Mouse (Mus musculus) embryonic fibroblast, embryonic 13.5 days (primary cell): ENCODE data around the gene Rapgef6. TPM values are rescaled to one million over a fixed set of nuclear protein-coding genes. Genes with fewer than 3 reads are reported as not detected.

ENCODE experiments used
- H3K27ac ChIP-seq: 2 replicates; pipeline ENCODE4 v1.5.1; 2012; ENCODE audit warnings: low read length, control low read depth, inconsistent platforms; ENCODE audit not compliant: insufficient read depth
- H3K4me1 ChIP-seq: 2 replicates; pipeline ENCODE4 v1.6.1; 2011; ENCODE audit warnings: low read length; ENCODE audit not compliant: control insufficient read depth, insufficient read depth
- H3K4me3 ChIP-seq: 2 replicates; pipeline ENCODE4 v1.5.1; 2011; ENCODE audit warnings: mild to moderate bottlenecking, control low read depth, low read length; ENCODE audit not compliant: insufficient read depth
- CTCF ChIP-seq: IDR thresholded peaks from 2 replicates; pipeline ENCODE4 v1.5.1; 2011; ENCODE audit warnings: mild to moderate bottlenecking, control low read depth, low read length, moderate library complexity, borderline replicate concordance; ENCODE audit not compliant: insufficient read depth
- POLR2A ChIP-seq: IDR thresholded peaks from 2 replicates; pipeline ENCODE4 v1.6.1; 2011; ENCODE audit warnings: low read depth, mild to moderate bottlenecking, control low read depth, low read length, moderate library complexity
- polyA plus RNA-seq: library from polyadenylated mRNA; stranded (reverse); fragments of >200 nt; gene quantifications from 2 replicates; pipeline ENCODE4 v1.2.4, GENCODE M21; 2011; ENCODE audit warnings: low read depth; ENCODE audit not compliant: missing spikeins, insufficient read length

The Rapgef6 gene
- polyA plus RNA-seq, 1 experiment: 20.7 TPM

DNA sequence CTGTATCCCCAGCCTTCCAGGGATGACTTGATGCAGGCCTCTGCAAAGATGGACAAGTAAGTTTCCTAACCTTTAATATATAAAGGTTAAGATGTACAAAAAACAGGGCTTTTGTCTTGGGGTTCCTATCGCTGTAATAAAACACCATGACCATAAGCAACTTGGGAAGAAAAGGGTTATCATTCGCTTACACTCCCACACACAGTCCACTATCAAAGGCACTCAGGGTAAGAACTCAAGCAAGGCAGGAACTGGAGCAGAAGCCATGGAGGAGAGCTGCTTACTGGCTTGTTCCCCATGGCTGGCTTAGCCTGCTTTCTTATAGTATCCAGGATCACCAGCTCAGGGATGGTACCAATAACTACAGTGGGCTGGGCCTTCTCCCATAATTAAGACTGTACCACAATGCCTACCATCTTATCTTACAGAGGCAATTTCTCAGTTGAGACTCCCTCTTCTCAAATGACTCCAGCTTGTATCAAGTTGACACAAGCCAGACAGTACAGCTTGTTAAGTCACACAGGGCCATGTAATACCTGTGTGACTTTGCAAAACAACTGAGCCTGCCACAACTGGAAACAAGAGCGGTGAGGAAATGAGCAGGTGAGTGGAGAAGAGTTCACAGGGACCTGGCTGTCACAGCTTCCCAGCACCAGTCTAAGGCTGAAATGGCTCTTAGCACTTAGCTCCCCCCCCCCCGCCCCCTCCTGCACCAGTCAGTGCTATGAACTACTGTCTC is 216.5 kb downstream of the Rapgef6 start:
- no peak for TF ChIP-seq POLR2A
- TF ChIP-seq CTCF: no peak
- no peak overlapping the region for H3K27ac ChIP-seq
- H3K4me3 ChIP-seq: no peak overlapping the region
- no peaks in the 10 kb centered on the region for H3K4me1 ChIP-seq

GRCm38 (mm10) chr11:54741330-54741729 is 218.7 kb downstream of the Rapgef6 start:
- no peak overlapping the region for H3K4me3 ChIP-seq
- TF ChIP-seq CTCF (no peak), POLR2A (no peak)
- peaks cover 3% of the 10 kb centered on the region; the same call in 1 of the 2 replicates for H3K4me1 ChIP-seq
- H3K27ac ChIP-seq: no peak overlapping the region

- H3K4me3 ChIP-seq: no peak overlapping the region
- H3K4me1 ChIP-seq: peaks cover 6% of the 10 kb centered on the region
- no peak overlapping the region for H3K27ac ChIP-seq
- TF ChIP-seq POLR2A: no peak
- no peak for TF ChIP-seq CTCF
These were observed 221.6 kb downstream of the Rapgef6 start for GRCm38 (mm10) chr11:54744231-54744630.

Other genes with a start within 250 kb of the Rapgef6 start
- gene Acsl6, start 219.0 kb upstream of the Rapgef6 start, polyA plus RNA-seq: 0.77 and 1.1 TPM in 2 replicates
- not detected in 2 replicates for gene Meikin, start 152.2 kb upstream of the Rapgef6 start, polyA plus RNA-seq
- 30.0 and 38.5 TPM in 2 replicates for gene Fnip1, start 84.6 kb upstream of the Rapgef6 start, polyA plus RNA-seq